Mouse (Mus musculus): ENCODE measurements at regions not wholly inside any gene's neighbourhood (a gene's known extent, or its start where the extent isn't known, plus 50 kb on each side); places are given as distances from the start of the nearest gene placed in this dataset.

DNA sequence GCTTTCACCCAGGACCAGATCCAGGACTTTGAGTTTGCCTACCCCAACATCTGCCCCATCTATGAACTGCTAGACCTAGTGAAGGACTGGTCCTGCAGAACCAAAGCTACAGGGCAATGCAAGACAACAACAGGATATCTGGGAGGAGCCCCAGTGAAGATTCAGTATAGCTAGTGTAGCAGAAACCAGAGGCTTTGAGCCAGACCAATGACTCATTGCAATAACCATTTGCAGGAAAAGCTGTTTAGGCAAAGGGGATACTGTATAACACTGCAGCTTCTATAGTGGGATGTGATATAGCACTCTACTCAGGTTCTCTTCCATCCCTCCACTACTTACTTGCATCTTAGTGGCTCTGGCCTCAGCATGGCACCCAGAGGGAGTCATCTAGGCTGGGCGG is 123.8 kb upstream of the Egln3 start:
- in situ Hi-C loops (cut with MboI, MseI), result no loop called here

DNA sequence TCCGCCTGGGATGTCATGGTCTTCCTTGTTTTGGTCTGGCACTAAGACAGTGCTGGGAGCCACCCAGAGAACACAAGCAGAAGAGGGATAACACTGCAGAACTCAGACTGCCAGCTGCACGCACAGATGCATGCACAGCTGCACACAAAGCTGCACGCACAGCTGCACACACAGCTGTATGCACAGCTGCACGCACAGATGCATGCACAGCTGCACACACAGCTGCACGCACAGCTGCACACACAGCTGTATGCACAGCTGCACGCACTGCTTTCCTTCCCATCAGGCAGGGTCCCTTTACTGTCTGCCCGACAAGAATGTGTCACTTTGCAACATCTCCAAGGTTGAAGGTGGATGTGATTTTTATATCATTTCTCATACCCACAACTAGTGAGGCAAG is 122.9 kb upstream of the Egln3 start:
- in situ Hi-C loops (cut with MboI, MseI), result no loop called here

- in situ Hi-C loops (cut with MboI, MseI), result no loop called here
Observed at GRCm38 (mm10) chr12:54320533-54320932, 116.9 kb upstream of the Egln3 start.

DNA sequence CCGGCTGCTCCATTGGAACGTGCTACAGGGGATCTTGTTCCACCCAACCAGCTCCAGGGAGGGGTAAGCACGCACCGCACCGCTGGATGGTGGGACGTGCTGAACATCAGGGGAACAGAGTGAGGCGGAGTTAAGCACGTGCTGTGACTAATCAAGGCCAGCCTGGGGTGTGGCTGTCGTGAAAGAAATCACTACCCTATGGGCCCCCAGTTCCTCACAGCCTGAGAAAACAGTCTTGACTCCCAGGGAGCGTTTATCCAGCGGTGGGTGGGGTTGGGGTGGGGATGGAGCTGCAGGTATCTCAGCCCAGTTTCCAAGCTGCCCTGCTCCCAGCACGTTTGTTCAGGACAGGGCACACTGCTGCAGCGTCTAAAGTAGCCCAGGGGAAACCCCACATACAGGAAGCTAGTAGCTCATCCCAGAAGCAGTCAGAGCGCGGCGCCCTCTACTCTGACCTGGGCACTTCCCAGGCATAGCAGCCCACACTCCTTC is 113.4 kb upstream of the Egln3 start:
- in situ Hi-C loops (cut with MboI, MseI), result loop anchor here (10.0 kb wide), 1 partner anchor 1078 kb away; no protein-coding TSS in a partner anchor

DNA sequence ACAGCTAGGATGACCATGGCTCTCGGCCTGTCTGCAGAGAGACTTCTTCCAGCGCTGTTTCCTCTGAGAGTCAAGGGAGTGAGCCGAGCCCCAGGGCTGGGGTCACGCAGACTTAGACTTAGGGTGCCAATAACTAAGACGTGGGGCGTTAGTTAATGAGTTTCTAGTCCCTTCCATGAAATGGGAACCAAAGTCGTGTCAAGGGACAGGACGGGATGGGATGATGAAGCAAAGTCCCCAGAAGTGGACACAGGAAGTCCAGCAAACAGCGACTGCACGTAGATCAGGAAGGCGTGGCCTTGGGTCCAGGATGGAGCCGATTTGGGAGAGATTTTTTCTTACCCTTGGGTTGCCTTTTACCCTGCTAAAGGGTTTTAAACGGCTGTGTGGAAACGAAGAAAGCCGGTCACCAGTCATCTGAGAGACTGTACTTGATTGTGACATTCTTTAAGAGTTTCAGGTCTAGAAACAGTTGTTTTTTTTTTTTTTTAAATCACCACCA is 112.5 kb upstream of the Egln3 start:
- in situ Hi-C loops (cut with MboI, MseI), result loop anchor here (10.0 kb wide), 1 partner anchor 1079 kb away; no protein-coding TSS in a partner anchor

- in situ Hi-C loops (cut with MboI, MseI), result loop anchor here (5.0 to 10.0 kb wide), 2 partner anchors 112 to 1081 kb away; partner anchors contain the start of gene Egln3
Observed at GRCm38 (mm10) chr12:54314153-54314552, 110.5 kb upstream of the Egln3 start.

GRCm38 (mm10) chr12:54313211-54313845 is 109.7 kb upstream of the Egln3 start:
- in situ Hi-C loops (cut with MboI, MseI), result loop anchor here (5.0 to 10.0 kb wide), 2 partner anchors 111 to 1081 kb away; partner anchors contain the start of gene Egln3

GRCm38 (mm10) chr12:54312522-54313210 is 109.0 kb upstream of the Egln3 start:
- in situ Hi-C loops (cut with MboI, MseI), result loop anchor here (5.0 to 10.0 kb wide), 2 partner anchors 110 to 1082 kb away; partner anchors contain the start of gene Egln3

GRCm38 (mm10) chr12:54311896-54312521 is 108.3 kb upstream of the Egln3 start:
- in situ Hi-C loops (cut with MboI, MseI), result loop anchor here (5.0 to 10.0 kb wide), 2 partner anchors 110 to 1083 kb away; partner anchors contain the start of gene Egln3

GRCm38 (mm10) chr12:54309874-54310273 is 106.2 kb upstream of the Egln3 start:
- in situ Hi-C loops (cut with MboI, MseI), result loop anchor here (5.0 to 10.0 kb wide), 2 partner anchors 108 to 1085 kb away; partner anchors contain the start of gene Egln3

DNA sequence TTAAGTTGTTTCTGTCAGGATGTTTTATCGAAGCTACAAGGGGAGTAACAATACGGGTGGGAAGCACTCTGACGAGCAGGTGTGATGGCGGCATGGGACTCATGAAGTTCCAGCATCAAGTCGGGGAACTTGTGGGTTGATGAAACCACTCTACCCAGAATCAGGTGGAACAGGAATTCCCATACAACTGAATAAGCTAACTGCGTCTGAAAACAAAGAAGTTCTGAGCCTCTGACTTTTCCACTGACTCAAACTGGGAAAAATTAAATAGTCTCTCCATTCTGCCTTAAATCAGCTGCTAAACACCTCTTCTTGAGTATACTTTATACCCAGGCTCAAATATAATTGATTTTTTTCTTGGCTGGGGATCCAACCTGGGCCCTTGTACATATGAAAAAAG is 105.6 kb upstream of the Egln3 start:
- in situ Hi-C loops (cut with MboI, MseI), result no loop called here

- in situ Hi-C loops (cut with MboI, MseI), result no loop called here
Observed at GRCm38 (mm10) chr12:54305135-54305630, 101.5 kb upstream of the Egln3 start.

GRCm38 (mm10) chr12:54303746-54304145 is 100.1 kb upstream of the Egln3 start:
- in situ Hi-C loops (cut with MboI, MseI), result no loop called here

GRCm38 (mm10) chr12:54299506-54299905 is 95.8 kb upstream of the Egln3 start:
- in situ Hi-C loops (cut with MboI, MseI), result no loop called here

DNA sequence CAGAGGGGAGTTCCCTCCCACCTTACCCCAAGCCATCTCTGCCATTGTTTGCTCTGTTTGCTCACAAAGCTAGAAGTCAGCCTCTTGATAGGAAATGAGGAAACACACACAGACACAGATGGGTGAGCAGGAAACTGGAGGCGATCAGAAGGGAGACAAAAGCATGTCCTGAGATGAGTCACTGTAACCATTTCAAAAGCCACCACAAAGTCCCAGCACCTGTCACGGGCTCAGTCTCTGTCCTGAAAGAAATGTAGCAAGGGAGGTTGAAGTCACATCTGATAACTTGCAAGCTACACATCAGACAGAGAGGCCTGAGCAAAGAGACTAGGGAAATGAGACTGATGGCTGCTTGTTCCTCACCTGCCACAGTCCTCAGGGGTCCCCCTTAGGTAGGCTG is 89.6 kb upstream of the Egln3 start:
- in situ Hi-C loops (cut with MboI, MseI), result no loop called here

- in situ Hi-C loops (cut with MboI, MseI), result no loop called here
Observed at GRCm38 (mm10) chr12:54290311-54290710, 86.7 kb upstream of the Egln3 start.

GRCm38 (mm10) chr12:54288747-54289146 is 85.1 kb upstream of the Egln3 start:
- in situ Hi-C loops (cut with MboI, MseI), result no loop called here

GRCm38 (mm10) chr12:54288041-54288502 is 84.4 kb upstream of the Egln3 start:
- in situ Hi-C loops (cut with MboI, MseI), result no loop called here

DNA sequence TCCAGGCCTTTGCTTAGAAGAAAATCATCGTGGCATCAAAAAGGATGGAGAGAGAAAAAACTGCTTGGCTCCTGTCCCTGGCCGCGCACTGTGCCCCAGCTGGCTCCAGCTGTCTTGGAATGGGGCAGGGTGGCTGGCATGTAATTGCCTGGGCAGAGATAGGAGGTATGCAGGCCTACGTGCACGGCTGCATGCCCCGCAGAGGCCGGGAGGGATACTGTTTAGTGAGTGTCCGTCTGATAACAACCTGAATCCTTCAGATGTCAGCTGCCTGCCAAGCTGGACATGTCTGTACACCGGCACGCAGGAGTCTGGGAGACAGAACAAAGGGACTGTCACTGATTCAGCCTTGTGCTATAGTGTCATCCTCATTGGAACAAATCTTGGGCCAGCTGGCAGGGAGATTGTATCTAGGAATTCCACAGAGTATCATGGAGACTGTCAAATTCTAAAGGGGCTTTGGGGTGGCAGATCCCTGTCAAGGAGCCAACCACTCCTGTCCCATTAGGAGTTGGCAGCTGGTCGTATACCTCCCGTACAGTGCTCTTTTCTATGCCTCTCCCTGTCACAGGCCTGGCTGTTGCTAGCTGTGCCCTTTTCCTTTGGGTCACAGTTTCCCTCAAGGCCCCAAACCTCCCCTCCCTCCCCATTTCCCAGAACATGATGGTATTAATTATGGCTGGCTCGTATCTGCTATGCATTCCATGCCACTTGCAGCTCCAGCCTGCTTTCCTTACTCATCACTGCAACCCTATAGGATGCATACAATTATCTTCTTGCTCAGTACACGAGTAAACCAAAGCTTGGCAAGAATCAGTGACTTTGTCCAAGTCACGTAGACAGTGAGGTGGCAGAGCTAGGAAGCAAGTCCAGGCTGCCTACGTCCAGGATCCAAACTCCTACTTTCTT is 83.5 kb upstream of the Egln3 start:
- in situ Hi-C loops (cut with MboI, MseI), result no loop called here

GRCm38 (mm10) chr12:54283646-54284045 is 80.0 kb upstream of the Egln3 start:
- in situ Hi-C loops (cut with MboI, MseI), result no loop called here

- in situ Hi-C loops (cut with MboI, MseI), result no loop called here
Observed at GRCm38 (mm10) chr12:54283011-54283410, 79.4 kb upstream of the Egln3 start.

All from T-helper 2 cell (primary cell).